Mouse (Mus musculus): ENCODE measurements around the gene Abhd14a.

DNA sequence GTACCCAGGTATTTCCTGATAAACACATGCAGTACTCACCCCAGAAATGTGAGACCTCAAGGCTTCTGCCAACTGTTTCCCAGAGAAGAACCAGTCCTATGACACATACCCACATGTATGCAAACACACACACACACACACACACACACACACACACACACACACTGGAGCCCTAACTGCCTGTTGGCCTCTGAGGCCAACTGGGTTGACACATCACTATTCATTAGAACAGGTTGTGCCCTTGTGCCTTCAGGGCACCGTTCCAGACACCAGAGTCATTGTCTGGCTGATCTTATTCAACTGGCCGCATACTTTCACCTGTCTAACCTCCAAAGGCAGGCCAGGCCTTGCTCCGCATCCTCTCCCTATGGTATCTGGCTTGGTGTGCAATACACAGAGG, 35.3 kb downstream of the Abhd14a start:
- TF ChIP-seq EP300 (IDR thresholded peaks at IDR 0.05; ENCODE audit: low read depth) (no peak), CTCF (IDR thresholded peaks at IDR 0.05; ENCODE audit: low read depth) (no peak)

Measured in liver, postnatal 0 days (tissue).